Mouse (Mus musculus) fibroblast of lung, adult 2 months (primary cell): Measurements from ENCODE around the gene Slc22a3.
A peak's percentile ranks its signal among the peaks of the same experiment; 100 is the strongest.

Source experiments
- DNase-seq: peaks from one replicate; pipeline ENCODE4 v3.0.0-alpha.2; 2011; ENCODE audit warnings: low read depth

Slc22a3 gene

DNA sequence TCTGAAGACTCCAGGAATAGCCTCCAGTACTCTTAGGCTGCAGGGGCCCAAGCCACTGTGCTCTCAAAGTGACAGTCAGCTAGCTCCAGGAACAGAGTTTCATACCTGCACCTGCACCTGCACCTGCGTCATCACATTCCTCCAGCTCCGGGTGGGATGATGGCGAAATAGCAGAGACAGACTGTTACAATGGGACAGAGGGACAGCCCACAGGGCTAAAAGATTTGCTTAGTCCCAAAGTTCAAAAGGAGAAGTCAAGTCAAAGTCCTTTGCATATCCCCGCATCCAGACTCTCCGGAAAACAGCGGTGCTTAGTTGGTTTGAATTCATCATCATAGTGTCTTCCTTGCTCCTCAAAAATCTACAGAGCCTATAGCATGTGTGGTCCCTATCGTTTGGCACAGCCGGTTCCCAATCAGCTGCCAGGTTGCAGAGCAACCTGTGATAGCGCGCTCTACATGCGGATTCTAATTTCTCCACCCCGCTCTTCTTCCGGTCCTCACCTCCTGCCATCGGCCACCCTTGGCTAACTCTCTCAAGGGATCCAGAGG is at the start of gene Slc22a3:
Gene Slc22a3 (minus strand): TSS at position 51 of the 551 bp plus-strand sequence.
- no peak for DNase-seq

DNA sequence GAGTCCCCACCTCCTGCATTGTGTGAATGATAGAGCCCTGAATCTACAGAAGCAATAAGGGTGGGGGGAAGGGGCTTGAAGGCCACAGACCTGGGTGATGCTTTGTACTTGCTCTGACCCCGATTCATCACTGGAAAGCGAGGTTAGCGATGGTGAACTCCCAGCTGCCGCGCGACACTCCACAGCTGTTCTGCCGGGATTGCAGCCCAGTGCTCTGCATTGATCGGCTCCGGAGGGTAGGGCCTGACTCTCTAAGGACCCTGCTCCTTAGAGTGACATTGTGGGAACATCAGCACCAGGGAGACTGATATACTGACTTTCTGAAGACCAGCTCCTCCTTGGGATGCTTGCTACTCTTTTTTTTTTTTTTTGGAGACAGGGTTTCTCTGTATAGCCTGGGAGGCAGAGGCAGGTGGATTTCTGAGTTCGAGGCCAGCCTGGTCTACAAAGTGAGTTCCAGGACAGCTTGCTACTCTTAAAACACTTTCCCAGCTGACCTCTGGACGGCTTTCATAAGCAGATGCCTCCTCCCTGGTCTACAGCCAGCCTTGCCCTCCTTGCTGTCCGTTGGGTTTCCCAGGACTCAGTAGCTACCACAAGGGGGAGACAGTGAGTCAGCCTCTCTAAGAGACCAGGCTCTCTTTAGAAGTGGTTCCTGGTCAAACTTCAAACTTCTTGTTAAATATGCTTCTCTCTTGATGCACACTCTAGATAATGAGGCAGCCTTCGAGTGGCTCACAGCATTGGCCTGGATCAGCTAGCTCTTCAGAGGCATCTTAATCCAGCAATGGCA is 27.0 kb upstream of the Slc22a3 start:
- DNase-seq: peak; percentile 28

DNA sequence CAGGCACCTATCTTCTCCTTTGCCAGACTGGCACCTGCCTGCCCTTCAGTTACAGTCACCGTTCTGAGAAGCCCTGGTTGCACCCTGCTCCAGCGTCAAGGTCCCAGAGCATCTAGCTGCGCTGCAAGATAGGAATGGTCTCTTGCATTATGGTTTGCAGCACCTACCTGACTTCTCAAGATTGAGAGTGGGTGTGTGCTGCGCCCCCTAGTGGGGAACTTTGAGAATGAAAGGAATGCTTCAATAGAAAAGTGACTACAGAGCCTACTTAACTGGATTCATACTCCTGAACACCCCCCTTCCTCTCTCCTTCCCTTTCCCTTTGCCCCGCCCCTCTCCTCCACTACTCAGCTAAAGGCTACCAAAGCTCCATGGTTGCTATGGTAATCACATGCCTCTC is 24.6 kb upstream of the Slc22a3 start:
- DNase-seq: no peak

DNA sequence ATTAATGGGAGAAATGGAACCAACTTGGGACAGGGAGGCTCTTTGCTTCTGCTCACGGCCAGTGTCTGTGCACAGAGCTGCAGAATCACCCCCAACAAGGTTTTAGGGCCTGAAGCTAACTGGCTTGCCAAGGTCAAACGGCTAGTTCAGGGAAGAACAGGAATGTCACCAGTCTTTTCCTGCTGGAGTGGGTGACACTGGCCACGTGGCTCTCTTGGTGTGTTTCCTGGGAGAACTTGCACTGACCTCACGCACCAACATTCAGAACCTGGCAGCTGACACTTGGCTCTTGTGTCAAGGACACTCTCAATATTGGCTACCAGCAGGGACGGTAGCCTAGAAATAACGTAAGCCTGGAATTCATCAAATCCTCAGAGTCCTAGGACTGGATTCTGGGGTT is 22.6 kb upstream of the Slc22a3 start:
- DNase-seq: no peak

DNA sequence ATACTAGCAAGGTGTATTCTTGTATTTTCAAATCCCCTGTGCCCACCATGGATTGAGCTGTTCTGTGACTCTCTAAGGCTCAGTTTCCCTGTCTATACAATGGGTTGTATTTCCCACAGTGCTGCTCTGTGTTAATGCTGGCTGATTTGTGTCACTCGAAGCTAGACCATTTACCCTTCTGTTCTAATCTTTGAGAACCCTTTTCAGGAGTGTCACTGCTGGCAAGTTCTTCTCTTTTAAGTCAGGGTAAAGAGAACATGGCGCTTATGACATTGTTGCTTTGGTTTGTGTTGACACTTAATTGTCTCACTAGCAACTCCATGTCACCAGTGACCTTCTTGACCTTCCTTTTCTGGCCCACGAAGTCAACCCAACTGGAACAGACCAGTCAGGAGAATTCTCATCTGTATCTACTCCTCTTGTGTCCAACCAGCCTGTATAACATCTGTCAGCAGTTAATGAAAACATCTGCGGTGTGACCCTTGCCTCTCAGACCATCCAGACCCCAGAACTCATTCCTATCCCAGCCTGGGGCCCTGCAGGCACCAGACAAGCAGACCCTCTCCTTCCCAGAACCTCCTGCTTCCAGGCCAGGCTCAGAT is 22.0 kb upstream of the Slc22a3 start:
- DNase-seq: no peak

DNA sequence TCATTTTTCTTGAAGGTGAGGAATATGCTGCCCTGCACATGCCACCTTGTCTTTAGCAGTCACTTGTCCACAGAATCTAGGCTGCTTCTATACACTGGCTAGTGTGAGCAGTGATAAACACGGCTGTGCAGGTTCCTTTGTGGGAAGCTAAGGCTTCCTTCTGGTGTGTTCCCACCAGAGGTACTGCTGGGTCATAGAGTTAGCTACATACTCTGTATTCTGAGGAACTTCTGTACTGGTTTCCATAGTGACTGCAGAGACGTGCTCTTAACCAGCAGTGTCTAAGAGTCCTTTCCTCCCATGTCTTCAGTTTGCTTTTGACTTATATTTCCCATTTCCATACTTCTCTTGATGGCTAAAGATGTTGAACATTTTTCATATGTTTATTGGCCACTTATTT is 11.6 kb upstream of the Slc22a3 start:
- no peak for DNase-seq

DNA sequence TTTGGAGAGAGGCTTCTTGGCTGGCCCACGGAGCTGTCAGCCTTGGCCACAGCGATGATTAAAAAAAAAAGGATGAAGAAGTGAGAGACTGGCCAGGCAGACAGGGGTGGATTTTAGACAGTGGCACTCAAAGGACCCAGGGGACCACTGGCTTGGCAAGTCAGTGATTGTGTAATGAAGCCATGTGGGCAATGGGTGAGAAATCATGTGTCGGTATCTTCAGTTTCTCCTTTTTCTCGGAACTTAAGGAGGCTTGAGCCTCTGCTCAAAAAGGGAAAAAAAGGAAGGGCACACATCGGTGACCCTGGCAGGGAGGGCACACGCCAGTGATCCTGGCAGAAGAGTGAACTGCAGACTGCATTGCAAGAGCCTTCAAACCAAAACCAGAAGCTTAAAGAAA is 10.7 kb upstream of the Slc22a3 start:
- no peak for DNase-seq

DNA sequence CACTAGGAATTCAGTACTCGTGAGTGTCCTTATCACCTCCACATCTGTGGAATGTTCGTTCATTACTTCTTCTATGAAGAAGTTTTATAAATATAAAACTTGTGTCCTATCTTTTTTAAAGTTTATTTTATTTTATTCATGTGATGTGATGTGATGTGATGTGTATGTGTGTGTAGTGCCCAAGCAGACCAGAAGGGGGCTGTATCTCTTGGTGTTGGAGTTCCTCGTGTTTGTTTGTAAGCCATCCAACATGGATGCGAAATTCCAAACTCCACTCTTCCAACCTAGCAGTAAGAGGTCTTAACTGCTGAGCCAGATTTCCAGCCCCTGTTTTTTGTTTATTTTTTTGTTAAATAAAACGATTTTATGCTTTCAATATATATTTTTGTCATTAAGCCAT is 6.5 kb upstream of the Slc22a3 start:
- DNase-seq: no peak

DNA sequence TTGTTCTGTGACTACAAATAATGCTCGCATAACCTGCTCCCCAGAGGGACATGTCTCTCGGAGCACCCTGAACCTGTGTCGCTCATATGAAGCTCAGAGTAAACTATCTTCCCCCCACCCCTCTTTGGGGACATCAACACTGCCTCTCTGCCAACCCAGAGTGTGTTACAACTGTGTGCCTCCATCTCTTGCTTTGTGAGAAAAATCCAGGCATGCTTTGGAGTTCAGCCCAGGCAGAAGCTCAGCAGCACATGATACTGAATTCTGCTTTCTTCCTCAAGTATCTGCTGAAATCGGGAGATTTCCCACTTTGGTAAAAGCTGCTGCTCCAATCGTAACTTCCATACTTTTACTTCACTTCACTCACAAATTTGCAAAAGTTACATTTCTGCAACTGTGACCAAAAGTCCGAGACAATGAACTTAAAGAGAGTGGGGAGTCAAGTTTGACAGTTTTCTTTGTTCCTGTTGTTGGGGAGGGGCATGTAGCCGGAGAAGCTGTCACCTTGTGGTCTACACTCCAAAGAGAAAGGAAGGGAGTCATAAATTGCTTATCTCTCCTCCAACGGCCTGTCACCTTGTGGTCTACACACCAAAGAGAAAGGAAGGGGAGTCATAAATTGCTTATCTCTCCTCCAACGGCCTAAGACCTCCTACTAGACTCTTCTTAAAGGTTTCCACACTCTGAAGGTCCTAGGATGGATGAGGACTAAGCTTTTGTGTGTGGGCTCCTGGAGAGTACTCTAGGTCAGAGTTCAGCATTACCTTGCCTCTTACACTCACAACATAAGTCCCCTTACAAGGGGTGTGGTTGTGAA is 5.8 kb upstream of the Slc22a3 start:
- no peak for DNase-seq

DNA sequence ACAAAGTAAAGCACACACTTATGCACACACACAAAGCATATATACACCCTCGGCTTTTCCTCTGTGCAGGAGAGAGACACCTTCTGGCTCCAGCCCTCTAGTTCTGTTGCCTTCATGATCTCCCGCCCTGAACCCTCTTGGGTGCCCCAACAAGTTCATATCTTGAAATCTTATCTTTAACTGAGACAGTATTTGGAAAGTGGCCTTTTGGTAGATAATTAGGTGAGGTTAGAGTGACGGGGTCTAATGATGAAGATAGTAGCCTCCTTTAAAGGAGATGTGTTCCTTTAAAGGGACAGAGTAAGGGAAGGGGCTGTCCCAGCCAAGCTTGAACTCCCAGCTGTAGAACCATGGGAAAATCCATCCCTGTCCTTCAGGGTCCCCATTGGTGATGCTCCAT is 3.7 kb upstream of the Slc22a3 start:
- no peak for DNase-seq

DNA sequence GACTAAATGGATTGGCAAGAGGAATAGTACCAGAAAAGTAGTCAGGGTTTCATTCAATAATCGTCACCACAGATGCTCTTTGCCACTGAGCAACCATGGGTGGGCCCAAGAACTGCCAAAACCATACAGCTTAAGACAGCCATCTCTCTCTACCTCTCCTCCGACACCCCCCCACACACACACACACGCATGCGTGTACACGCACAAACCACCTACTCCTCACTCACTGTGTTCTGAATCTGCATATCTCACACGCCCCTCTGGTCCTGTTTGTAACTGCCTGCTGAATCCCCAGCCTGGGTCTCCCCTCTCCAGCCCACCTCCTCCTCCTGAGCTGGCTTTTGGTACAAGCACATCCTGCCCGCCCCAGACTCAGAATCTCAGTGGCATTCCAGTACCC is 872 bp upstream of the Slc22a3 start:
- no peak for DNase-seq

DNA sequence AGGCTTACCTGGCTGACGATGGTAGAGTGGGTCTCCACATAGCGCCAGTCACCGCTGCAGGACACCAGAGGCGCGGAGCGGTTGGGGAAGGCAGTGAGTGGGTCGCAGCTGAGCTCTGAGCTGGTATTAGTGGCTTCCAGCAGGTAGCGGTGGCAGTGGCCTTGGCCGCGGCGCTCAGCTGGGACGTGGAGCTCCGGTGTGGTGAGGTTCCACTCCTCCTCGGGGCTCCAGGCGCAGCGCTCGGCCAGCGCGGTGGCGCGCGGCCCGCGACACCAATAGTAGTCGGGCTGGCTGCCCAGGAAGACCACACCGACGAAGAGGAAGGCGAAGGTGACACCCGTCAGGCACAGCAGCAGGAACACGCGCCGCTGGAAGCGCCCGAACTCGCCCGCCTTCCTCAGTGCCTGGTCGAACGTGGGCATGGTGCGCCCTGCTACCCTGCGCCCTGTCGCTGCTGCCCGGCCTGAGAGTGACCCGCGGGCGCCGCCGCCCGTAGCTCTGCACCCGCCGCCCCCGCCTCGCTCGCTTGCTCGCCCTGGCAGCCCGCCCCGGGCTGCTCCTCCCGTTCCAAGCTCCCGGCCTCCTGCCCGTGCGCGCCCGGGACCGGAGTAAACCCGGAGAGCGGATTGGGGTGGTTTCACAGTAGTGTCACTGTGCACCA is 471 bp downstream of the Slc22a3 start:
- no peak for DNase-seq

DNA sequence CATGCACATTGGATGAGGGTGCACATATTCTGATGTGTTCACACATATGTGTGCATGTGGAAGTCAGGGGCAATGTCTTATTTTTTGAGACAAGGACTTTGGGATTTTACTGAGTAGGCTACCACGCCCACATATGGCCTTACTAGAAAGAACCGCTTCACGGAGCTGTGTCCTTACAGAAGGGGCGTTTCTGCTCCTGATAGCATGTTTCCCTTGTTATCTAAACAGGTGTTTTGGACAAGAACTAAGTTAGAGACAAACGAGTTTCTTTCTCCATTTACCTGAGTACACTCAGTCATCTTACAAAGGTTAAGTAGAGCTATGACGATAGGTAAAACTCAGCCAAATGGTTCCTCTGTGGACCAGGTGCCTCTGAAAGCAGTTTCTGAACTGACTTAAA is 1.8 kb downstream of the Slc22a3 start:
- DNase-seq: no peak

DNA sequence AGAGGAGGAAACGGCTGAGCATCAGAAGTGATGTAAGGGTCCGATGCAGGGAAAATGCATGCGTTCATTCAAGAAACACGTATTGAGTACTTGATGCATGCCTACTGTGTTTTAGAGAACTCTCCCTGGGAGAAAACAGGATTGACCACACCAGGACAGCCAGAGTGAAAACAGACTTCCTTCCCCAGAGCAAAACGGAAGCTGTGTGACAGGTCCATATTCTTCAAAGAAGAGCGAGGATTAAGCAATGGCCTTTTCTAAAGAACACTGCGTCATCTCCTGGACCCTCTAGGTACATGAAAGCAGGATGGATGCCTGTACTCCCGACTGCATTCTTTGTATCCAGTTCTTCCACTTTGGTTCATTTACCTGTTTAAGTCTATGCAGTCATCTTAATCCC is 8.1 kb downstream of the Slc22a3 start:
- DNase-seq: no peak

DNA sequence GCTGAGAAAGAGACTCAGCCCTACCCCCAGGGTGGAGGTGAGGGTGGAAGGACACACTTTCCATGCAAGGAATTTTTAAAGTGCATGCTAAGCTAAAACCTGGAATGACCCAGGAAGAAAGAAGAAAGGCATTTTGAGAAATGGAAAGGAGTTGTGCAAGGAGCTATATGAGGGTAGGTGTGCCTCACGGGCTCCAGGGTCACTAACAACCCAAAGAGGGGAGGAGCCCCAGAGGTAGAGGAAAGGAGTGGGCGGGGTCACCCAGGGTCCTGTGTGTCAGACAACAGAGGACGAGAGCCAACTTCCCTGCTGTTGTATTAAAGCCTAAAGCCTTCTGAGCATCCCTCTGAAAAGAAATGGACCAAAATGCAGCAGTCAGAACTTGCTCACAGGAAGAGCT is 11.9 kb downstream of the Slc22a3 start:
- DNase-seq: no peak

DNA sequence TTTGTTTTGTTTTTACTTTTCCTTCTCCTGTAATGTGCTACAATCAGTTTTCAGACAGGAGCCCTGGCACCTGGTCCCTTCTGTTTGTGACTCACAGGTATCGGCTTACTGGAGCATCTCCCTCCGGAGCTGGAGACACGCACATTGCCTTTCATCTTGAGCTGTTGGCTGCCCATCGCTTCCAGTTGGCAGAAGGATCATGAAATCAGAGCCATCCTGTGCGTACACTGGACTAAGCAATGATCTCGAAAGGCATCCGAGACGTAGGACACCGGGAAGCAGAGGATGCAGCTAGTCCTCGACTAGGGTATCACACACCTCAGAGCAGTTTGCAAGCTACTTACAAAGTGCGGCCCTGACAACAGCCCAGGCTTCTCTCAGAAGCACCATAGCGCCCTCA is 15.9 kb downstream of the Slc22a3 start:
- DNase-seq: no peak

DNA sequence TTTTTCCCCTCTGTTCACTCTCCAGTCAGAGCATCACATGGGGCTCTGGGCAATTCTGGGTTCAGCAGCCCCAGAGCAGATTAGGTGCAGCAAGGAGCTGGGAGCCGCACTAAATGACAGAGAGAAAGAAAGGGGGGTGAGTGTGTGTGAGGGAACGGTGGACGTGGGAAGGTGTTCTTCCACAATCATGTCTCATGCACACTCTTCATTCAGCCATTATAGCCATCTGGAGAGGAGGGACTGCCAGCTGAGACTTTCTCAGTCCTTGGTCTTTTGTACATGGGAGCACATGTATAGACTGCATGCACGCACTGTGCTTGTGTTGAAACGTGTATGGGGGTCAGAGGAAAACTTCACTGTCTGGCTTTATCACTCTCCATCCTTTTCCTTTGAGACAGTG is 17.6 kb downstream of the Slc22a3 start:
- DNase-seq: no peak

DNA sequence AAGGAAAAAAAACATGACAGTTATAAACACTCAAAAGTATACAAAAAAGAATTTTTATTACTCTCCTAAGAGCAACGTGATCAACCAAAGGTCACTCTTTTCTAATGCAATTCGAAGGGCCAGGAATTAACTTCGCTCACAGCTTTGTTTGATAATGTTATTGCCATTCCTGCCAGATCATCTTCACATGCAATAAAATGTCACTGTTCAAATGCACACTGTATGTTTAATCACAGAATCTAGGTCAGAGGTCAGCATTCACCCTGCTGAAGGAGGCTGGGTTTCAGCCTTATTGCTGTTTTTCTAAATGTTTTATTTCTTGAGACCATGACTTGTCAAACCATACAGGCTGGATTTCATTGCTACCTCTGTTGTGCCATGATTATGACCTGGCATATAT is 21.8 kb downstream of the Slc22a3 start:
- no peak for DNase-seq

DNA sequence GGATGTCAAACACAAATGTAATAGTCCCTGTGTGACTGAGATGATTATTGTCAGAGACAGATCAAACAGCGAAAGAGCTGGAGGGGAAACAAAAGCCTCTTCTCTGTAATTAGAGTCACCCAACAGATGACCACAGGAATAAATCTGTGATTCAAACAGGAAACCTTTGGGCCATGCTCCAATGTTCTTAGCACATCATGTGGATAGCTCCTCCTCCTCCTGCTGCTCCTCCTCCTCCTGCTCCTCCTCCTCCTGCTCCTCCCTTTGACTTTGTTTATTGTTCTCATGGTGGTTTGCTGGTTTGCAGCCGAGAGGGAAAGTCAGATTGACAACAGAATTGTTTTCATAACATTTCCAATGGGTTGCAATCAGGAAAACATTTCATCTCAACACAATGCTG is 28.1 kb downstream of the Slc22a3 start:
- DNase-seq: no peak

DNA sequence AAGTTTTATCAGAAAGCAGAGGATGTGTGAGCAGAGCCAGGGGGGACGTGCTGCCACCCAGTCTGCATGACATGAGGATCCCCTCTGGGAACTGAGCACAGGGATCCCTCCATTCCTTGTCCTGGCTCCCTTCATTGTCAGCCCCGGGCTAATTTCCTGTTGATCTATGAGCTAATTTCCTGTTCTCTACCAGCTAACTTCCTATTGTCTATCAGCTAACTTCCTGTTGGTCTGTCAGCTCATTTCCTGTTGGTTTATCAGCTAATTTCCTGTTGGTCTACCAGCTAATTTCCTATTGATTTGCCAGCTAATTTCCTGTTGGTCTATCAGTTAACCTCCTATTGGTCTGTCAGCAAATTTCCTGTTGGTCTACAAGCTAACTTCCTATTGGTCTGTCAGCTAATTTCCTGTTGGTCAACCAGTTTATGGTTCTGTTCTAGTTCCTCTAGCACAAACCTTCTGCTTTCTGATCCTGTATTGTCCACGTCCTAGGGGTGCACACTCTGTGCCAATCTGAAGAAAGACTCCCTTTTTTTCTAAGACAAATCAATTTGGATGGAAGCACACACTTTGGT is 32.9 kb downstream of the Slc22a3 start:
- no peak for DNase-seq

DNA sequence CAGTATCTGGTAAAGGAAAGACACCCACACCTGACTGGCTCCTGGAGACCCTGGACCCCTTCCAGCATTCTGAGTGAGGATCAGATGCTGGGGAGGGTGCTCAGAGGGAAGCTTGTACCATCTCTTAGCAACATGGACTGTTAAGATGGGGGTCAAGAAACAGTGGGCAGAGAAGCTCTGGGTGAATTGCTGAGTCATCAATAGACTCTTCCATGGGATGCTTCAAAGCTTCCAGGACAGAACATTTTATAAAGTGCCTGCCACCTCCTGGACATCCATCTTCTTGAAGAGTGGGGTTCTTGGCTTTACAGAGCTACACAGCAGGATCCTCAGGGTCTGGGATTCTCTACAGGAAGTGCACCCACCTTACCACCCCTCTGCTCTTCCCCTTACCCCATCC is 35.0 kb downstream of the Slc22a3 start:
- no peak for DNase-seq

DNA sequence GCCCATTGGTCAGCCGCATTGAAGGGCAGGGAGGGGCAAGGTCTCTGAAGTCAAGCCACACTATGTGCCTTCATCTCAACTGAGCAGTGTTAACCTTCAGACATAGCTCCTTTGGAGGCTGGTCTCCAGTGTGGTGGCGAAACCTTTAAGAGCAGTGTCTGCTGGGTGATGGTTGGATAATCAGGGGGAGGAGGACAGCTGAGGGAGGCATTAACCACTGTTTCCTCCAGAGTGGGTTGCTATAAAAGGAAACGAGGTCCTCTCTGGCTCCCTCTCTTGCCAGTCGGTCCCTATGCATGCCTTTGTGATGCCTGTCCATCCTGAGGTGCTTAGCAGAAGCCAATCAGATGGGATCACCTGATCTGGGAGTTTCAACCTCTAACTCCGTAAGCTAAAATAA is 38.8 kb downstream of the Slc22a3 start:
- DNase-seq: no peak
